Mouse (Mus musculus): Measurements from ENCODE around the gene Cotl1. TPM values are rescaled to one million over a fixed set of nuclear protein-coding genes. Genes with fewer than 3 reads are reported as not detected.

The Cotl1 gene
- total RNA-seq, 1 experiment from 2014 or later: 84.9 TPM

- ATAC-seq (replicated peaks in 1 of 2; ENCODE audit: insufficient read depth in 1 of 2, low FRiP score in 2 of 2, low TSS enrichment in 1 of 2, low read depth in 1 of 2, poor library complexity in 2 of 2, severe bottlenecking in 2 of 2): no peak
Observed at GRCm38 (mm10) chr8:119844577-119844976, 4.2 kb upstream of the Cotl1 start.

GRCm38 (mm10) chr8:119843444-119843843, 3.1 kb upstream of the Cotl1 start:
- ATAC-seq (replicated peaks in 1 of 2; ENCODE audit: insufficient read depth in 1 of 2, low FRiP score in 2 of 2, low TSS enrichment in 1 of 2, low read depth in 1 of 2, poor library complexity in 2 of 2, severe bottlenecking in 2 of 2): peak; percentile 26 to 63; a peak in 2 of 4 replicates

- no peak for ATAC-seq (replicated peaks in 1 of 2; ENCODE audit: insufficient read depth in 1 of 2, low FRiP score in 2 of 2, low TSS enrichment in 1 of 2, low read depth in 1 of 2, poor library complexity in 2 of 2, severe bottlenecking in 2 of 2)
Observed at GRCm38 (mm10) chr8:119840905-119841411, 614 bp upstream of the Cotl1 start.

DNA sequence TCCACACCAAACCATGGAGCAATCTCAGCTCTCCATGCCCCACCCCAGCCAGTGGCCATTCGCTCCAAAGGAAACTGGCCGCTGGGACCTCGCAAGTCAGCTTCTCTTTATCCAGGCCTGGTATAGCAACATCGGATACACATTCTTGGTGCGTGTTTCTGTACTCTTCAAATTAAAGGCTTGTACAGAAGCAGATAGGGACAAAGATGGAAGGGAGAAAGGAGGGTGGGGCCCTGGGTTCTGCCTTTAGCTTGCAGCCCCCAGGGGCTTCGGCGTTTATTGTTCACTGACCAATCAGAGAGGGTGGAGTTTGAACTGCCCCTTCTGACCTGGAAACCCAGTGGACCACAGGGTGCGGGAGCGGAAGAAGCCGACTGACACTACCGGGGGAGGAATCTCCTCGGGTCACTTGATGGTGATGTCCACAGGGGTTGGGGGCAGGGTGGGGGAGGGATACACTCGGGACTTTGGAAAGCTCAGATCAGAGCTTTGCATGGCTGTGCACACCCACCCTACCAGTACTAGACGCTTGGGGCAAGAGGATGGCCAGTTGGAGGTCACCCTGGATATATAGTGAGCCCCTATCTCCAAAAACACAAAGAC, 824 bp downstream of the Cotl1 start:
- ATAC-seq (replicated peaks in 1 of 2; ENCODE audit: insufficient read depth in 1 of 2, low FRiP score in 2 of 2, low TSS enrichment in 1 of 2, low read depth in 1 of 2, poor library complexity in 2 of 2, severe bottlenecking in 2 of 2): no peak

GRCm38 (mm10) chr8:119838983-119839340, 1.4 kb downstream of the Cotl1 start:
- ATAC-seq (replicated peaks in 1 of 2; ENCODE audit: insufficient read depth in 1 of 2, low FRiP score in 2 of 2, low TSS enrichment in 1 of 2, low read depth in 1 of 2, poor library complexity in 2 of 2, severe bottlenecking in 2 of 2): no peak

GRCm38 (mm10) chr8:119838100-119838982, 2.0 kb downstream of the Cotl1 start:
- no peak; a peak in 1 of 4 replicates for ATAC-seq (replicated peaks in 1 of 2; ENCODE audit: insufficient read depth in 1 of 2, low FRiP score in 2 of 2, low TSS enrichment in 1 of 2, low read depth in 1 of 2, poor library complexity in 2 of 2, severe bottlenecking in 2 of 2)

DNA sequence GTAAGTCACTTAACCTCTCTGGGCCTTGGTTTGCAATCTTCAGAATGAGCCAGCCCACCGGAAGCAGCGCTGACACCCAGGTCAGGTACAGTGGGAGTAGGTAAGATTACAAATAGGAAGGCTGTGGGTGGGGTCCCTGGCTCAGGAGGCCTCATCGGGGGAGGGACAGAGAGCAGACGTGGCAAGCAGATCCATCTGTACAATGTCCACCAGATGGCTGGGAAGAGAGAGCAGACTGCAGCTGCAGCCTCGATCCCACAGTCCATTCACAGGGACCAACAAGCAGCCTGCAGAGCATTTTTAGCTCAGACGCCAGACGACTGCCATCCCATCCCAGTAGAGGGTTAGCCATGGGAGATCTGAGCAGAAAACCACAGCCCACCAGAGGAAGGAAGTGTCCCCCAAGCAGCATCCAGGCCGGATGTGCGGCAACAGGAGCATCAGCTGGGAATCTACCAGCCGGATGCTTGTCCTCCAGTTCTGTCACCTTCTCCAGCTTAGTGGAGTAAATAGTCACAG, 2.7 kb downstream of the Cotl1 start:
- peak in 1 of 2 experiments; percentile 27; a peak in 2 of 4 replicates for ATAC-seq (replicated peaks in 1 of 2; ENCODE audit: insufficient read depth in 1 of 2, low FRiP score in 2 of 2, low TSS enrichment in 1 of 2, low read depth in 1 of 2, poor library complexity in 2 of 2, severe bottlenecking in 2 of 2)

DNA sequence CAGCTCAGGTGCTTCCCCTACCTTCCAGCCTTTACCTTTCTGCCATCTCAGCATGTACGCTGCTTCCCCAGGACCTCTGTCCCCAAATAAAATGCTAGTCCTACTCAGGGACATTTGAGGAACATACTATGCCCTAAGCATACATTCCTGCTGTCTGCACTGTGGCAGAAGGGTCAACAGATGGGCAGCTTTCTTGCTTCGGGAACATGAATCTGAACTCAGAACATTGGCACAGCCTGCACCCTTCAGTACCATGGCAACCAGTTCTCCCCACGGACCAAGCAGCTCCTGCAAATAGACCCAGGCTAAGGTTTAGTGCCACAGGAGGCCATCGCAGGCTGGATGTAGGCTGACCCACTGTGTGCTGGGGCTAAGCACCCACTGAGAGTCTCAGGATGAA, 3.5 kb downstream of the Cotl1 start:
- no peak for ATAC-seq (replicated peaks in 1 of 2; ENCODE audit: insufficient read depth in 1 of 2, low FRiP score in 2 of 2, low TSS enrichment in 1 of 2, low read depth in 1 of 2, poor library complexity in 2 of 2, severe bottlenecking in 2 of 2)

DNA sequence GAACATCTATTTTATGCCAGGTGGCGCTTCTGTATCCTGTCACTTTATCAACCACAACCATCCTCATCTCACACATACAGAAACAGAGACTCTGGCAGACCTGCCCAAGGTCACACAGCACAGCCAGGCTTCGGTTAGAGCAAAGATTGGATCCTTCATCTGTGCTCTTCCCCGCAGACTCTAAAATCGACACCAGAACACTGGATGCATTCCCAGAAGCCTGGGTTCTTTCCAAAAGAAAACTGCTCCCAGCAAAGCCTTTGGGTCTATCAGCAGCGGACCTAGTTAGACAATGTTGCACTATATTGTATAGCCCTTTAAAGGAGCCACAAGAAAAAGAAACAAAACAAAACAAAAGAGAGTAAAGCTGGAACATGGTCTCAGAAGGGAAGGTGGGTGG, 5.1 kb downstream of the Cotl1 start:
- ATAC-seq (replicated peaks in 1 of 2; ENCODE audit: insufficient read depth in 1 of 2, low FRiP score in 2 of 2, low TSS enrichment in 1 of 2, low read depth in 1 of 2, poor library complexity in 2 of 2, severe bottlenecking in 2 of 2): no peak

GRCm38 (mm10) chr8:119834676-119835075, 5.7 kb downstream of the Cotl1 start:
- ATAC-seq (replicated peaks in 1 of 2; ENCODE audit: insufficient read depth in 1 of 2, low FRiP score in 2 of 2, low TSS enrichment in 1 of 2, low read depth in 1 of 2, poor library complexity in 2 of 2, severe bottlenecking in 2 of 2): no peak

DNA sequence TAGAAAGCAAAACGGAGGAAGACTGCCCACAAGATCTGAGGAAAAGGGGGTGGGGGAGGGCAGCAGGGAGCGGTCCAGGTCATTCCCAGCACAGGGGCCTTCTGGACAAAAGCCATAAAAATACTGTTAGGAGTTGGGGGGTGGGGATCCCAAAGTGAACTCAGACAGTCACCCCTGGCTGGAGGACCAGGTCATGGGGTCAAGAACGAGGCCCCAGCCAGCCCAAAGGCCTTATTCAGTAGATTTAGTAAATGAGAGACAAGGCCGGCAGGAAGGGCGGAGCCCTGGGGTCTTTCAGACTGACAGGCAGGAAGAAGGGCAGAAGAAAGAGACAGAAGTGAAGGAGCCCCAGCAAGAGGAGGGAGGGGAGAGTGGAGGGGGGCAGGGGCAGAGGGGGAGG, 7.4 kb downstream of the Cotl1 start:
- no peak for ATAC-seq (replicated peaks in 1 of 2; ENCODE audit: insufficient read depth in 1 of 2, low FRiP score in 2 of 2, low TSS enrichment in 1 of 2, low read depth in 1 of 2, poor library complexity in 2 of 2, severe bottlenecking in 2 of 2)

DNA sequence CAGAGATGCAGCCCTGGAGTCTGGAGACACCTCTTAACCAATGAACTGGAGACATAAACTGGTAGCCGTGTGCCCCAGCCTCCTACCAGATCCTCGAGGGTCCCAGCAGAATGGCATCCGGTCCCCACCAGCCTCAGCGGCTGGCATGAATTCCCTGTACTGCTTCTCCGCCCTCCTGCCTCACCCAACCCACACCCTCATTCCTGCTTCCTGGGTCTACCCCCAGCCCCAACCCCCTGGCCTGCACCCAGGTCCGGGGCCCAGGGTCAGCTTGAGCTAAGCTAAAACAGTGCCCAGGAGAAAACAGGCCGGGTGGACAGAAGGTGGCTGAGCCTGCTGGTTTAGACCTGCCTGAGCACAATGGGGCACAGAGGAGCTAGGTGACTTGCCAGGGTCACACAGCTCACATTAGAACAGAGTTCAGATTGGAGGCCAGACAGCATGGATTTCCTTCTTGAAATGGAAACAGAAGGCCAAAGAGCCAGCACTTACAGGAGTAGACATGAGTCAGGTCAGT, 8.2 kb downstream of the Cotl1 start:
- ATAC-seq (replicated peaks in 1 of 2; ENCODE audit: insufficient read depth in 1 of 2, low FRiP score in 2 of 2, low TSS enrichment in 1 of 2, low read depth in 1 of 2, poor library complexity in 2 of 2, severe bottlenecking in 2 of 2): no peak

GRCm38 (mm10) chr8:119831336-119831995, 8.9 kb downstream of the Cotl1 start:
- ATAC-seq (replicated peaks in 1 of 2; ENCODE audit: insufficient read depth in 1 of 2, low FRiP score in 2 of 2, low TSS enrichment in 1 of 2, low read depth in 1 of 2, poor library complexity in 2 of 2, severe bottlenecking in 2 of 2): no peak; a peak in 1 of 4 replicates

GRCm38 (mm10) chr8:119830589-119830988, 9.8 kb downstream of the Cotl1 start:
- ATAC-seq (replicated peaks in 1 of 2; ENCODE audit: insufficient read depth in 1 of 2, low FRiP score in 2 of 2, low TSS enrichment in 1 of 2, low read depth in 1 of 2, poor library complexity in 2 of 2, severe bottlenecking in 2 of 2): peak; percentile 9 to 46; a peak in 3 of 4 replicates

DNA sequence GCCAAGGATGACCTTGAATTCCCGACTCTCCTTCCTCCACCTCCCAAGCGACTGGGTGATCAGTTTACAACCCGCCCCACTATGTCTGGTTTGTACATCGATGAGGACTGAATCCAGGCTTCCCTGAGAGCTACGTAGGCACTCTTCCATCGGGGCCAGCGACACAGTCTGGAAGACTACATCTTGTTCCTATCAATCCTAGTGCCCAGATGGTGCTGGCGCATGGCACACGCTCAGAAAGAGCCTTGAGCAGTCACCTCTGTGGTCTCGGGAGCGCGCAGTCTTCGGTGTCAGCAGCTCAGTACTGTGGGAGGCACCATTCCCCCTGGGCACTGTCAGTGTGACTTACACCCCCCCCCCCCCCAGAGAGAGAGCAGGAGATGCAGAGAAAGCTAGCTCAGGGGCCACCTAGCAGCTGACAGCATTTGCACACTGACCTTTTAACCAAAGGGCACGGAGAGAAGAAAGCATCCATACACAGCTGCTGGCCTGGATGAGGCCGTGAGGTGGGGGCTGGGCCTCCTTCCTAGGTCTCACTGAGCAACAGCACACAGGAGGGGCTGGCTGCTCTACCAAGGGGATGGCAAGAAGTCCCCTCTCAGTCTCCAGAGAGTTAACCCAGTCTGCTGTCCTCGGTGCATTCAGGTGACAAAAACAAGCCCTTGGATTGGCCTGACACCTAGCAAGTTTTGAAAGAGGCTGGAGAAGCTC, 10.3 kb downstream of the Cotl1 start:
- ATAC-seq (replicated peaks in 1 of 2; ENCODE audit: insufficient read depth in 1 of 2, low FRiP score in 2 of 2, low TSS enrichment in 1 of 2, low read depth in 1 of 2, poor library complexity in 2 of 2, severe bottlenecking in 2 of 2): no peak

DNA sequence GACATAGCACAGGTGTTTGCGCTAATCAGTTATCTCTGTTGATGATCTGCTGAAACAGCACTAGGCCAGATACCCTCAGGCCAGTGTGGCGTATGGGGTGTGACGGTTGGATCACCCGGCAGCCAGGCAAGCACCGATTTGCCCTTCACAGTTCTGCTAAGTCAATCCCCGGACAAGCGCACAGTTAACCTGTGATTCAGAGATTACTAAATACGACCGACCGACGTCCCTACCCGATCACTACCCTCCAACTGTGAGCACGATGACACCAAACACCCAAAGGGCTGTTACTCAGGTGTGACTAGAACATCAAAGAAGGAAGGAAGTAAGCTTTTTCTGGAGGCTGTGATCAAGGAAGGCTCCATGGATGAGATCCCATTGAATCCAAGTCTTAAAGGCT, 10.9 kb downstream of the Cotl1 start:
- no peak for ATAC-seq (replicated peaks in 1 of 2; ENCODE audit: insufficient read depth in 1 of 2, low FRiP score in 2 of 2, low TSS enrichment in 1 of 2, low read depth in 1 of 2, poor library complexity in 2 of 2, severe bottlenecking in 2 of 2)

DNA sequence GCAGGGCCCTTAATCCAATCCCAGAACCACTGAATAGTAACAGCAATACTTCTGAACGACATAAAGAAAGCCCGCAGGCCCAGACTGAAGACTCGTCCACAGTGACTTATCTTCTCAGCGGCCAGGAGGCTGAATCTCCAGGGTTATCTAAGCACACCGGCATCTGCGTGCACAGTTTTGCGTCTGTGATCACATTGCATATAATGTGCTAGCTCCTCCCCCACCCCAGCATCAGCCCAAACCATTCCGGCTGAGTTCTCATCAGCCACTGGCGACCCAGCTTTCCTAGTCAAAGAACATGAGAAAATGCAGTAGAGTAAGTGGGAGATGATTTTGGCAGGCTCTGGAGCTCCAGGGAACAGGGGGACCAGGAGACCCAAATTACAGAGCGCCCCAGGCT, 11.3 kb downstream of the Cotl1 start:
- no peak for ATAC-seq (replicated peaks in 1 of 2; ENCODE audit: insufficient read depth in 1 of 2, low FRiP score in 2 of 2, low TSS enrichment in 1 of 2, low read depth in 1 of 2, poor library complexity in 2 of 2, severe bottlenecking in 2 of 2)

Measured in hematopoietic stem cell, adult 5-6 weeks (primary cell).